Mouse (Mus musculus): ENCODE results near the gene Golph3l. TPM values are rescaled to one million over a fixed set of nuclear protein-coding genes. Genes with fewer than 3 reads are reported as not detected.

The Golph3l gene
- polyA plus RNA-seq, 1 experiment from 2014 or later, result 37.4 TPM

DNA sequence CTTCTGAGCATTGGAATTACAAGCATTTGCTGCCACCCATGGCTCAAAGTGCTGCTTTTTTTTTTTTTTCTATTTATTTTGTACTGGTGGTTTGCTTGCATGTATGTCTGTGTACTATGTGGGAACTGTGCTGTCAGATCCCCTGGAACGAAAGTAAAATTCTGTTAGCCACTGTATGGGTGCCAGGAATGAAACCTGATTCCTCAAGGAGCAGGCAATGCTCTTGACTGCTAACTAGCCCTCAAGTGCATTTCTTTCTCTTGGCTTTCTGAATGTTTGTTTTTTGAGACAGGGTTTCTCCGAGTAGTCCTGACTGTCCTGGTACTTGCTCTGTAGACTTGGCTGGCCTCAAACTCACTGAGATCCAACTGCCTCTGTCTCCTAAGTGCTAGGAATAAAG, 26.9 kb upstream of the Golph3l start:
- Histone ChIP-seq H3K27me3 (ENCODE audit: control insufficient read depth, insufficient read depth, low read length) (no peaks in the 10 kb centered on the region), H3K4me1 (ENCODE audit: control insufficient read depth, insufficient read depth, low read length) (no peaks in the 10 kb centered on the region), H3K9me3 (replicated peaks; ENCODE audit: control insufficient read depth, low read length) (no peaks in the 10 kb centered on the region), H3K27ac (ENCODE audit: low read length) (no peak overlapping the region), H3K36me3 (ENCODE audit: control insufficient read depth, insufficient read depth, low read length) (no peaks in the 10 kb centered on the region), H3K4me3 (replicated peaks; ENCODE audit: low read length) (no peak overlapping the region), H3K9ac (ENCODE audit: low read length) (no peak overlapping the region), H3K4me2 (ENCODE audit: low read depth, low read length) (no peak overlapping the region)
- 65% methylated on average over 2 of the region's 2 CpGs for WGBS
- no peak for ATAC-seq (ENCODE audit: insufficient read depth, low FRiP score)

DNA sequence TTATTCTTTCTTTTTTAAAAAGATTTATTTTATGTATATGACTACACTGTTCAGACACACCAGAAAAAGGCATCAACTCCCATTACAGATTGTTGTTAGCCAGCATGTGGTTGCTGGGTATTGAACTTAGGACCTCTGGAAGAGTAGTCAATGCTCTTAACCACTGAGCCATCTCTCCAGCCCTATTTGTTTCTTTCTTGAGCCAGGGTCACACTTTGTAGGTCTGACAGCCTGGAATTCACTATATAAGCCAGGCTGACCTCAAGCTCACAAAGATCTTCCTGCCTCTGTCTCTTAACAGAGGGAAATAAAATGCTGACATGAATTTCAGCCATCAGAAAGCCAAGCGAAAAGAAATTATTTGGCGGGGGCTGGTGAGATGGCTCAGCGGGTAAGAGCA, 19.1 kb upstream of the Golph3l start:
- no peak overlapping the region for H3K9ac ChIP-seq (ENCODE audit: low read length)
- H3K4me2 ChIP-seq (ENCODE audit: low read depth, low read length), result no peak overlapping the region
- WGBS, result 93% methylated on average over 3 of the region's 3 CpGs
- no peaks in the 10 kb centered on the region for H3K9me3 ChIP-seq (replicated peaks; ENCODE audit: control insufficient read depth, low read length)
- H3K4me3 ChIP-seq (replicated peaks; ENCODE audit: low read length), result no peak overlapping the region
- no peaks in the 10 kb centered on the region for H3K27me3 ChIP-seq (ENCODE audit: control insufficient read depth, insufficient read depth, low read length)
- ATAC-seq (ENCODE audit: insufficient read depth, low FRiP score), result no peak
- H3K4me1 ChIP-seq (ENCODE audit: control insufficient read depth, insufficient read depth, low read length), result no peaks in the 10 kb centered on the region
- H3K27ac ChIP-seq (ENCODE audit: low read length), result no peak overlapping the region
- no peaks in the 10 kb centered on the region for H3K36me3 ChIP-seq (ENCODE audit: control insufficient read depth, insufficient read depth, low read length)

DNA sequence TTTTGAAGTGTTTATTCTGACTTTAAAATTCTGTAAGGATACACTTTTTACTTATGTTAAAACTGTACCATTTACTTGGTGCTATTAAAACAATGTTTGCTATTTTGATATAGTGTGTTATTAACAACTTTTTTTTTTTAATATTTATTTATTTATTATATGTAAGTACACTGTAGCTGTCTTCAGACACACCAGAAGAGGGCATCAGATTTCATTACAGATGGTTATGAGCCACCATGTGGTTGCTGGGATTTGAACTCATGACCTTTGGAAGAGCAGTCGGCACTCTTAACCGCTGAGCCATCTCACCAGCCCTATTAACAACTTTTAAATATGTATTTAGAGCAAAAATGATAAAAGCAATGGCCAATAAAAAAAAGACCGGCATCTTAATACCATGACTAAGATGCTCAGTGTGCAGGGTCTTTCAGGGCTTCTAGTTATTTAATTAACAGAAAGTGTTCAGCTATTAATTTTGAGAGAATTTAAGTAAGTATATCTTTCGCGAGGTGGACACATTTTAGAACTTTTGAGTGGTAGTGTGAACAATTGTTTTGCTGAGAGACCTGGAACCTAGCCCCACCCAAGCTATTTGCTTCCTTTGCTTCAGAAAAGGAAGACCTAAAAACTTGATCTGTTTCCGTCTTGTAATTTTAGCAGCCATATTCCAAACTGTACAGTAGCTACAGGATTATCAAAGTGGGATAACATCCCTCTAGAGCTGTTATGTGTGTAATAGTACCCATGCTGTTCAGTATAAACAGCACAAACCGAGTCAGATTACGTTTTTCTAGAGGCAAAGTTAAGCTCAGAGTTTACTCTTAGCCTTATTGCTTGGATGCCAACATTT, 755 bp upstream of the Golph3l start:
- WGBS, result 48% methylated on average over 8 of the region's 8 CpGs

DNA sequence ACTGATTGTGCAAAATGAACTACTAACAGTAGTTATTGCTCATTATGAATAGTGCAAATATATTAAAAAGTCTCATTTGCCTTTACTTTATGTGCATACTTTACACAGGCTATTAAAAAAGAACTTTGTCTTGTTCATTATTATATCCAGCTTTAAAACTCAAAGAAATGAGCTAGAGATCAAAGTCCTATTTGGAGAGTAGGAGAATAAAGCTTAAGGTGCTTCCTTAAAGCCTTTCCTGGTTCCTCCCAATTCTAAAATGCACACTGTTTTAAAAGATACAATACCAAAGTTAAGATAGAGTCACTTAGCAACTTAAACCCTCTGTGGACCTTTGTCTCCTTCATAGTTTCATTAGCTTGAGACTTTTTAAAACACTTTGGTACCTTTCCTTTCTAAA, 10.0 kb downstream of the Golph3l start:
- peaks cover 6% of the 10 kb centered on the region; the same call in 1 of the 2 replicates for H3K36me3 ChIP-seq (ENCODE audit: control insufficient read depth, insufficient read depth, low read length)
- no peak overlapping the region for H3K4me3 ChIP-seq (replicated peaks; ENCODE audit: low read length)
- ATAC-seq (ENCODE audit: insufficient read depth, low FRiP score), result no peak
- H3K9me3 ChIP-seq (replicated peaks; ENCODE audit: control insufficient read depth, low read length), result no peaks in the 10 kb centered on the region
- H3K27ac ChIP-seq (ENCODE audit: low read length), result no peak overlapping the region
- no peaks in the 10 kb centered on the region for H3K27me3 ChIP-seq (ENCODE audit: control insufficient read depth, insufficient read depth, low read length)
- no peak overlapping the region for H3K4me2 ChIP-seq (ENCODE audit: low read depth, low read length)
- no peaks in the 10 kb centered on the region for H3K4me1 ChIP-seq (ENCODE audit: control insufficient read depth, insufficient read depth, low read length)
- no peak overlapping the region for H3K9ac ChIP-seq (ENCODE audit: low read length)

More for the DNA sequence above, 755 bp upstream of the Golph3l start:
- H3K27ac ChIP-seq (ENCODE audit: low read length), result peak overlapping the region; percentile 31
- peaks cover 10% of the 10 kb centered on the region; the same call in 1 of the 2 replicates for H3K36me3 ChIP-seq (ENCODE audit: control insufficient read depth, insufficient read depth, low read length)
- no peaks in the 10 kb centered on the region for H3K9me3 ChIP-seq (replicated peaks; ENCODE audit: control insufficient read depth, low read length)
- no peaks in the 10 kb centered on the region for H3K4me1 ChIP-seq (ENCODE audit: control insufficient read depth, insufficient read depth, low read length)
- H3K4me3 ChIP-seq (replicated peaks; ENCODE audit: low read length), result peak overlapping the region; percentile 76
- H3K9ac ChIP-seq (ENCODE audit: low read length), result peak overlapping the region; percentile 32; the same call in 1 of the 2 replicates
- peak overlapping the region; percentile 53 for H3K4me2 ChIP-seq (ENCODE audit: low read depth, low read length)
- H3K27me3 ChIP-seq (ENCODE audit: control insufficient read depth, insufficient read depth, low read length), result no peaks in the 10 kb centered on the region
- ATAC-seq (ENCODE audit: insufficient read depth, low FRiP score), result no peak; the same call in 1 of the 2 replicates

DNA sequence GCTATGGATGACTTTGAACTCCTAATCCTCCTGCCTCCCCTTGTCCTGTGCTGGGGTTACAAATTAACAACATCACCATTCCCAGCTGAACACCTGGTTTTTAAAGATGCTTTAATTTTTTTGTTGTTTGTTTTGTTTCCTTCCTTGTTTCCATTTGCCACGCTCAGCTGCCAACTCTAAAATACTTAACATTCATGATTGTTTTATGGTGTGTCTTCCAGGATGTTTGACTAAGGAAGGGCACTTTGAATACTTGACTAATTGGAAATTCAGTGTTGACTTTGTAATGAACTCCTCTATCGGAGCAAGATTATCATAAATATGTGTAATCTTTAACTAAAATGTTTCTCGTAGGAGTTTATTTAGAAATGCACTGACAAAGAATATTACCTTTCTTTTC, 12.6 kb downstream of the Golph3l start:
- H3K36me3 ChIP-seq (ENCODE audit: control insufficient read depth, insufficient read depth, low read length), result 0 out of 2 replicates have a peak, but pooled peaks cover 5% of the 10 kb centered on the region
- no peaks in the 10 kb centered on the region for H3K9me3 ChIP-seq (replicated peaks; ENCODE audit: control insufficient read depth, low read length)
- no peak overlapping the region for H3K9ac ChIP-seq (ENCODE audit: low read length)
- no peaks in the 10 kb centered on the region for H3K4me1 ChIP-seq (ENCODE audit: control insufficient read depth, insufficient read depth, low read length)
- no peak for ATAC-seq (ENCODE audit: insufficient read depth, low FRiP score)
- WGBS, result 54% methylated on average over 3 of the region's 3 CpGs
- peak overlapping the region; percentile 41 for H3K27ac ChIP-seq (ENCODE audit: low read length)
- no peaks in the 10 kb centered on the region for H3K27me3 ChIP-seq (ENCODE audit: control insufficient read depth, insufficient read depth, low read length)
- no peak overlapping the region for H3K4me2 ChIP-seq (ENCODE audit: low read depth, low read length)
- H3K4me3 ChIP-seq (replicated peaks; ENCODE audit: low read length), result no peak overlapping the region

DNA sequence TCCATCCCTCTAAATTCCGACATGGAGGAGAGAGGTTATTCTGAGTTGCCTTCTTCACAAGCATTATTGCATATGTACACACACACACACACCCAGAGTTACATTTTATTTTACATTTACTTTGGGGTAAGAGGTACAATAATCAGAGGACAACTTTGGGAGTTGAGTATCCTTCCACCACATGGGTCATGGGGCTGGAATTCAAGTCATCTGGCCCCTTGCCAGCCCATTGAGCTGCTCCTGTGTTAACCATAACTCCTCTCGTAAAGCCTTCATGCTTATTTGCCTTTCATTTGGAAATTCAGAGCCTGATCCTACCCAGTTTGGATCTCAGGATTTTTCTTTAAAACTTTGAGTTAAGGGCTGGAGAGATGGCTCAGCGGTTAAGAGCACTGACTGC, 17.4 kb downstream of the Golph3l start:
- peaks cover 9% of the 10 kb centered on the region; the same call in 1 of the 2 replicates for H3K36me3 ChIP-seq (ENCODE audit: control insufficient read depth, insufficient read depth, low read length)
- no peaks in the 10 kb centered on the region for H3K4me1 ChIP-seq (ENCODE audit: control insufficient read depth, insufficient read depth, low read length)
- no peak for ATAC-seq (ENCODE audit: insufficient read depth, low FRiP score)
- no peak overlapping the region for H3K4me3 ChIP-seq (replicated peaks; ENCODE audit: low read length)
- 84% methylated on average over 3 of the region's 3 CpGs for WGBS
- no peaks in the 10 kb centered on the region for H3K27me3 ChIP-seq (ENCODE audit: control insufficient read depth, insufficient read depth, low read length)
- H3K9ac ChIP-seq (ENCODE audit: low read length), result no peak overlapping the region
- H3K9me3 ChIP-seq (replicated peaks; ENCODE audit: control insufficient read depth, low read length), result no peaks in the 10 kb centered on the region
- H3K4me2 ChIP-seq (ENCODE audit: low read depth, low read length), result no peak overlapping the region
- no peak overlapping the region for H3K27ac ChIP-seq (ENCODE audit: low read length)

DNA sequence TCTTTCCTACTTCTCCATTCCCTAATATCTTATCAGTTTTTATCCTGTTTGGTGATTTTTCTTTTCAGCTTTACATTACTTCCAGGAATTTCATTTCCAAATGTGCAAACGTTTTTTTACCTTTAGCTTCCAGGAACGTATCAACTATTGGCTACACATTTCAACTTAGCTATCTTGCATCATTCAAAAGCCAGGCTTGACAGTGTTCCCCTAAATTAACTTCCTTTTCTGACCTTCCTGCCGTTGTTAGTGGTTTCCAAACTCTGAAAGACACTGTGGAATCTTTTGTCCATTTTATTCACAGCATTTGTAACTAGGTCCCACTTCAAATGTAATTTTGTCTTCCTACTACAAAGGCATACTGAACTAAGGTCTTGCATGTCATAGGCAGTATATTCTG, 20.5 kb downstream of the Golph3l start:
- no peak for ATAC-seq (ENCODE audit: insufficient read depth, low FRiP score)
- WGBS, result 67% methylated on average over 3 of the region's 3 CpGs
- Histone ChIP-seq H3K4me2 (ENCODE audit: low read depth, low read length) (no peak overlapping the region), H3K27me3 (ENCODE audit: control insufficient read depth, insufficient read depth, low read length) (no peaks in the 10 kb centered on the region), H3K9me3 (replicated peaks; ENCODE audit: control insufficient read depth, low read length) (no peaks in the 10 kb centered on the region), H3K36me3 (ENCODE audit: control insufficient read depth, insufficient read depth, low read length) (peaks cover 9% of the 10 kb centered on the region; the same call in 1 of the 2 replicates), H3K9ac (ENCODE audit: low read length) (no peak overlapping the region), H3K27ac (ENCODE audit: low read length) (no peak overlapping the region), H3K4me3 (replicated peaks; ENCODE audit: low read length) (no peak overlapping the region), H3K4me1 (ENCODE audit: control insufficient read depth, insufficient read depth, low read length) (no peaks in the 10 kb centered on the region)

DNA sequence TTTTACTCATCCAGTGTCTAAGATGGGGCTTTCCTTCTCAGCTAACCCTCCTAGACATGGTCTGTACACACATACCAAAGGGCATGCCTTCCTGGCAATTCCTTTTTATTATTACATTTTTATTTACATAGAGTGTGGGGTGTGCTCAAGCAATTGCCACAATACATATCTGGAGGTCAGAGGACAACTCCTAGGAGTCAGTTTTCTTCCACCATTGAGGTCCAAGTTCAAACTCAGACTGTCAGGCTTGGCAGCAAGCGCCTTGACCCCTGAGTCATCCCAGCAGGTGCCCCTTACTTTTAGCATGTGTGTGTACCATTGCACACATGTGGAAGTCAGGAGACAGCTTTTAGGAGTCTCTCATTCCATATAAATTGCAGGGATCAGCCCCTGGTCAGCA, 25.3 kb downstream of the Golph3l start:
- Histone ChIP-seq H3K4me2 (ENCODE audit: low read depth, low read length) (no peak overlapping the region), H3K9me3 (replicated peaks; ENCODE audit: control insufficient read depth, low read length) (no peaks in the 10 kb centered on the region), H3K36me3 (ENCODE audit: control insufficient read depth, insufficient read depth, low read length) (peaks cover 11% of the 10 kb centered on the region; the same call in 1 of the 2 replicates), H3K27ac (ENCODE audit: low read length) (no peak overlapping the region), H3K4me1 (ENCODE audit: control insufficient read depth, insufficient read depth, low read length) (no peaks in the 10 kb centered on the region), H3K4me3 (replicated peaks; ENCODE audit: low read length) (no peak overlapping the region), H3K27me3 (ENCODE audit: control insufficient read depth, insufficient read depth, low read length) (no peaks in the 10 kb centered on the region), H3K9ac (ENCODE audit: low read length) (no peak overlapping the region)
- 87% methylated on average over 1 of the region's 1 CpGs for WGBS
- ATAC-seq (ENCODE audit: insufficient read depth, low FRiP score), result no peak

DNA sequence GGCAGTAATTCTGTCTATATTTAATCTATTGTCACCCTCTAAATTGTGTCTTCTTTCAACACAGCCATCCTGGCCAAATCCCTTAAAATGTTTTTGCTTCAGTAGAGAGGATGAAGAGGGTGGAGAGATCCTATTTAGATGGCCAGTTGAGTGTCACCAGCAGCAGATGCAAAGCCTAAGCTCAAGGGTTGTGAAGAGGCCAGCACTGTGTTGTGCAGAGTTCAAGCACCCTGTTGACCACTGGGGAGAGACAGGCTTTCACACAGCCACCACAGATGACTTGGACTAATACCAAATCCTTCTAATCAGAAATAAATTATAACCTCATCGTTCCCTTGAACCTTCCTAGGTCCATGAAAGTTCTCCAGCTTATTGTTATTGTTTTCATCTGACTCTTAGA, 29.8 kb downstream of the Golph3l start:
- Histone ChIP-seq H3K4me1 (ENCODE audit: control insufficient read depth, insufficient read depth, low read length) (no peaks in the 10 kb centered on the region), H3K4me2 (ENCODE audit: low read depth, low read length) (no peak overlapping the region), H3K27ac (ENCODE audit: low read length) (no peak overlapping the region), H3K9ac (ENCODE audit: low read length) (no peak overlapping the region), H3K27me3 (ENCODE audit: control insufficient read depth, insufficient read depth, low read length) (no peaks in the 10 kb centered on the region), H3K9me3 (replicated peaks; ENCODE audit: control insufficient read depth, low read length) (no peaks in the 10 kb centered on the region), H3K36me3 (ENCODE audit: control insufficient read depth, insufficient read depth, low read length) (peaks cover 19% of the 10 kb centered on the region; the same call in 1 of the 2 replicates), H3K4me3 (replicated peaks; ENCODE audit: low read length) (no peak overlapping the region)
- 65% methylated on average over 1 of the region's 1 CpGs for WGBS
- ATAC-seq (ENCODE audit: insufficient read depth, low FRiP score), result no peak
